Mouse (Mus musculus) limb, embryonic 10.5 days (tissue): ENCODE results near the gene Tceal8. TPM values are rescaled to one million over a fixed set of nuclear protein-coding genes. Genes with fewer than 3 reads are reported as not detected.

Source experiments
- microRNA-seq: library from miRNA; unstranded; fragments of <30 nt; microRNA quantifications from one replicate; pipeline ENCODE4, GENCODE M21; 2017
- polyA plus RNA-seq: library from polyadenylated mRNA; unstranded; fragments of >200 nt; fragmentation: Nextera tagmentation; extraction: Ambion mirVana; gene quantifications from 2 replicates; pipeline ENCODE4 v1.2.1, GENCODE M21; 2016

Gene Tceal8
- polyA plus RNA-seq, 1 experiment from 2014 or later = 201 TPM

Small RNAs within 50 kb of the gene (microRNA-seq; reads per million reads assigned to microRNA genes)
- gene Mir6383 = not detected

Other genes starting within 250 kb of the Tceal8 start
- gene Arxes2, start 178.5 kb downstream of the Tceal8 start, polyA plus RNA-seq = 91.6 and 92.4 TPM in 2 replicates
- gene Arxes1, start 139.0 kb downstream of the Tceal8 start, polyA plus RNA-seq = 38.1 and 40.5 TPM in 2 replicates
- 261 and 268 TPM in 2 replicates for gene Bex2, start 104.1 kb downstream of the Tceal8 start, polyA plus RNA-seq
- 0.05 TPM in 1 of 2 replicates, not detected in the other for gene Nxf3, start 87.1 kb downstream of the Tceal8 start, polyA plus RNA-seq
- 67.9 and 81.2 TPM in 2 replicates for gene Bex4, start 33.3 kb downstream of the Tceal8 start, polyA plus RNA-seq
- 3.2 and 4.7 TPM in 2 replicates for gene Tceal5, start 31.5 kb upstream of the Tceal8 start, polyA plus RNA-seq
- gene Tceal7, start 42.4 kb upstream of the Tceal8 start, polyA plus RNA-seq = 0.44 and 0.64 TPM in 2 replicates
- gene Bex1, start 43.2 kb upstream of the Tceal8 start, polyA plus RNA-seq = 100 and 107 TPM in 2 replicates
- gene Tceal9, start 72.7 kb upstream of the Tceal8 start, polyA plus RNA-seq = 496 and 558 TPM in 2 replicates
- gene Bex3, start 97.9 kb upstream of the Tceal8 start, polyA plus RNA-seq = 633 and 675 TPM in 2 replicates